8 mouse cellular contexts compared by ENCODE assay signal in the genomic region with DNA sequence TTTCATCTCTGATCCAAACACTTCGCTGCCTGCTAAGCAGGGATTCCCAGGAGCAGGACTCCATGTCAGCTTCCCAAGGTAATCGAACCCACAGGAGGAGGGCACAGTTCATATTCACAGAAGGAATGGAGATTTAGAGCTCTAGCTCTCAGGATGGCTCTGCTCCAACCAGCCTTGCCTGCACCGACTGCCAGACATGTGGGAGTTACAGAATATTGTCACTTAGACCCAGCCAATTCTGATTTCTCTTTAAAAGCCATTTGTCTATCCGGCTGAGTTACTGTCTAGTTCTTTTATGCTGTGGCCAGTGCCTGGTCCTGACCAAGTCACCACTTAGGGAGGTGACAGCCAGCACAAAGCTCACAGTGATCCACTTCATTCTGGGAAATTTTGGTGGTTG. TPM values are rescaled to one million over a fixed set of nuclear protein-coding genes. Genes with fewer than 3 reads are reported as not detected.
A peak's percentile ranks its signal among the peaks of the same experiment; 100 is the strongest.
DNase-seq lines count a peak whose midpoint lies in the region; ATAC-seq and TF ChIP-seq lines count a peak whose summit lies in the region.

No protein-coding gene starts in this region.

- ATAC-seq in heart, postnatal 0 days (ENCODE audit: insufficient read depth, low read depth), result no peak
- no peak for ATAC-seq in neural tube, embryonic 14.5 days (ENCODE audit: low read depth)

- no peak for TF ChIP-seq CTCF in heart, postnatal 0 days (IDR thresholded peaks at IDR 0.05; ENCODE audit: low read depth)

- H3K27ac ChIP-seq in heart, postnatal 0 days (ENCODE audit: low read depth), result no peak overlapping the region
- H3K27ac ChIP-seq in neural tube, embryonic 14.5 days (ENCODE audit: low read depth, low read length), result no peak overlapping the region

- H3K9me3 ChIP-seq in heart, postnatal 0 days (replicated peaks; ENCODE audit: control insufficient read depth, low read length), result no peaks in the 10 kb centered on the region
- no peaks in the 10 kb centered on the region for H3K9me3 ChIP-seq in neural tube, embryonic 14.5 days (ENCODE audit: control insufficient read depth, low read length)

- intact Hi-C loops in left cerebral cortex, postnatal 25 days (cut with DNase I), result no loop called here

- H3K9ac ChIP-seq in heart, postnatal 0 days (replicated peaks; ENCODE audit: low read depth, low read length), result peak overlapping the region; percentile 9; the same call in 1 of the 2 replicates
- no peak overlapping the region for H3K9ac ChIP-seq in neural tube, embryonic 14.5 days (replicated peaks; ENCODE audit: low read depth, low read length)

- no peaks in the 10 kb centered on the region for H3K27me3 ChIP-seq in heart, postnatal 0 days (ENCODE audit: control insufficient read depth, insufficient read depth, low read length)
- 0 out of 2 replicates have a peak, but pooled peaks cover 2% of the 10 kb centered on the region for H3K27me3 ChIP-seq in neural tube, embryonic 14.5 days (ENCODE audit: control insufficient read depth, insufficient read depth, low read length)

- TF ChIP-seq EP300 in heart, postnatal 0 days (IDR thresholded peaks at IDR 0.05; ENCODE audit: low read depth), result no peak

- peak overlapping the region; percentile 98 for H3K4me2 ChIP-seq in heart, postnatal 0 days (ENCODE audit: low read depth, low read length)
- H3K4me2 ChIP-seq in neural tube, embryonic 14.5 days (ENCODE audit: low read depth, low read length), result peak overlapping the region; percentile 93

- no peak overlapping the region; the same call in 1 of the 2 replicates for H3K4me3 ChIP-seq in heart, postnatal 0 days (ENCODE audit: low read depth, low read length)
- peak overlapping the region; percentile 67 for H3K4me3 ChIP-seq in neural tube, embryonic 14.5 days (ENCODE audit: low read depth, low read length)

- 37% methylated on average over 4 of the region's 4 CpGs for WGBS in heart, postnatal 0 days
- 46% methylated on average over 4 of the region's 4 CpGs for WGBS in neural tube, embryonic 14.5 days

- H3K36me3 ChIP-seq in heart, postnatal 0 days (replicated peaks; ENCODE audit: control insufficient read depth, insufficient read depth, low read length), result no peaks in the 10 kb centered on the region
- no peaks in the 10 kb centered on the region for H3K36me3 ChIP-seq in neural tube, embryonic 14.5 days (ENCODE audit: control insufficient read depth, insufficient read depth, low read length)

- peaks cover 10% of the 10 kb centered on the region for H3K4me1 ChIP-seq in heart, postnatal 0 days (ENCODE audit: control insufficient read depth, insufficient read depth)
- H3K4me1 ChIP-seq in neural tube, embryonic 14.5 days (ENCODE audit: control insufficient read depth, insufficient read depth, low read length), result peaks cover 9% of the 10 kb centered on the region

- peak; percentile 42 to 64 for DNase-seq in frontal cortex, postnatal 36 days (ENCODE audit: low spot score in 2 of 2)
- DNase-seq in frontal cortex, postnatal 25 days (ENCODE audit: low spot score in 2 of 2), result no peak
- DNase-seq in brain, adult 2 months (ENCODE audit: low read depth, low spot score), result peak; percentile 69
- peak; percentile 15 for DNase-seq in heart, postnatal 0 days (ENCODE audit: low spot score)
- DNase-seq in left cerebral cortex, postnatal 25 days (ENCODE audit: low spot score in 2 of 2), result peak; percentile 26 to 53
- DNase-seq in thymus, postnatal 4 days, result no peak
- DNase-seq in thymus, postnatal 10 days (ENCODE audit: low spot score in 2 of 2), result no peak

RNA-seq across cellular contexts. Expression of a gene that starts 1.2 kb away (rescaled TPM):
- 34.5 and 48.2 TPM in 2 replicates for total RNA-seq in heart, postnatal 0 days (2014; rRNA removed; ENCODE audit: low replicate concordance)
- 17.1 and 17.2 TPM in 2 replicates for polyA plus RNA-seq in heart, postnatal 0 days (2015; fragmentation: Nextera tagmentation; extraction: Ambion mirVana)
- total RNA-seq in left cerebral cortex, postnatal 25 days (2021), result 10 to 100 TPM; 14.3 to 16.5 TPM
- 18.9 and 20.9 TPM in 2 replicates for polyA plus RNA-seq in neural tube, embryonic 14.5 days (2014; fragmentation: Nextera tagmentation; extraction: Ambion mirVana)

RNA-seq across cellular contexts. Expression of a gene that starts 32.6 kb away (rescaled TPM):
- total RNA-seq in heart, postnatal 0 days (2014; rRNA removed; ENCODE audit: low replicate concordance), result 14.8 and 20.3 TPM in 2 replicates
- polyA plus RNA-seq in heart, postnatal 0 days (2015; fragmentation: Nextera tagmentation; extraction: Ambion mirVana), result 9.8 and 10.2 TPM in 2 replicates
- 10 to 100 TPM; 20.8 to 24.1 TPM for total RNA-seq in left cerebral cortex, postnatal 25 days (2021)
- polyA plus RNA-seq in neural tube, embryonic 14.5 days (2014; fragmentation: Nextera tagmentation; extraction: Ambion mirVana), result 24.0 and 28.0 TPM in 2 replicates

RNA-seq across cellular contexts. Expression of a gene that starts 39.5 kb away (rescaled TPM):
- 31.8 and 46.3 TPM in 2 replicates for total RNA-seq in heart, postnatal 0 days (2014; rRNA removed; ENCODE audit: low replicate concordance)
- polyA plus RNA-seq in heart, postnatal 0 days (2015; fragmentation: Nextera tagmentation; extraction: Ambion mirVana), result 14.1 and 17.2 TPM in 2 replicates
- total RNA-seq in left cerebral cortex, postnatal 25 days (2021), result 10 to 100 TPM; 21.2 to 21.8 TPM
- polyA plus RNA-seq in neural tube, embryonic 14.5 days (2014; fragmentation: Nextera tagmentation; extraction: Ambion mirVana), result 22.4 and 28.3 TPM in 2 replicates

RNA-seq across cellular contexts. Expression of a gene that starts 39.6 kb away (rescaled TPM):
- 9.8 and 11.7 TPM in 2 replicates for total RNA-seq in heart, postnatal 0 days (2014; rRNA removed; ENCODE audit: low replicate concordance)
- polyA plus RNA-seq in heart, postnatal 0 days (2015; fragmentation: Nextera tagmentation; extraction: Ambion mirVana), result 0.74 and 0.97 TPM in 2 replicates
- total RNA-seq in left cerebral cortex, postnatal 25 days (2021), result 10 to 100 TPM; 13.2 to 13.8 TPM
- polyA plus RNA-seq in neural tube, embryonic 14.5 days (2014; fragmentation: Nextera tagmentation; extraction: Ambion mirVana), result 6.3 and 6.7 TPM in 2 replicates

Comparison
In these comparisons a context has a peak if more than half of its experiments do, and no peak if none do; other contexts are left out.
1. DNase-seq: peak in frontal cortex, postnatal 36 days (2 of 2), brain, adult 2 months (single experiment), heart, postnatal 0 days (single experiment) and left cerebral cortex, postnatal 25 days (2 of 2); none in frontal cortex, postnatal 25 days (0 of 2), thymus, postnatal 4 days (single experiment) and thymus, postnatal 10 days (0 of 2).